ENCODE assay signal across 10 mouse cellular contexts in the genomic region with DNA sequence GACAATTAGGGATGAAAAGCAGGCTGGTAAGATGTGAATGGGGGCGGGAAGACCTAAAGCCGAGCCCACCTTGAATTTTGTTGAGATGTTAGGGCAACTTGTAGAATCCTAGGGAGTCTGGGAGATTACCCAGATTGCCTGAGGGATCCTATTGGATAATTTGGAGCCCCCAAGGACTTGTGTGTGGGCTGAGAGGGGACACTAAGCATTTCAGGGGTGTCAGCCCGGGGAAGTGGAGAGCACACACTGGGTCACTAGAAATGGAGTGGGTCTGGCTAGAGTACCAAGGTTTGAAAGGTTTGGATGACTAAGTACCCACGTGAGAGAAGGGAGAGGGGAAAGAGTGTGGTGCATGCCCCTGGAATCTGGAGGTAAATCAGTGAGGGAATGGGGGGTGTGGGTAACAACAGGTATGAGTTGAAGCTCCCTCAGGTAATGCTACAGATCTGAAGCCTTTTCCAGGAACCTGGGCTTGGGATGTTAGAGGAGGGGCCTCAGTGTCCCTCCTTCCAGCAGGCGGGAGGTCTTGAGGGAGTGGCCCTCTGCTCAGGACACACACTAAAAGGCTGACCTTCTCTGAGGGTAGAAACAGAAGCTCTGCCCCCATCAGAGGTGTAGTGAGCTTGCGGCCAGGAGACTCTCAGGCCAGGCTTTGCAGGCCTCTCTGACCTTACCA. TPM values are rescaled to one million over a fixed set of nuclear protein-coding genes. Genes with fewer than 3 reads are reported as not detected.
A peak's percentile ranks its signal among the peaks of the same experiment; 100 is the strongest.
DNase-seq lines count a peak whose midpoint lies in the region; ATAC-seq and TF ChIP-seq lines count a peak whose summit lies in the region.
"Had no signal": no experiment of that assay in that cellular context is flagged by ENCODE, and none has a peak within 500 bp of the region (broad histone marks: within the 10 kb centered on the region; RNA-seq: fewer than 3 reads in every experiment).

No protein-coding gene starts in this region.

- peaks cover 47% of the 10 kb centered on the region for H3K36me3 ChIP-seq in heart, embryonic 12.5 days
- H3K36me3 ChIP-seq in ES-E14 (ENCODE audit: control insufficient read depth, insufficient read depth, low read length, poor library complexity, severe bottlenecking): peaks cover 43% of the 10 kb centered on the region
- H3K36me3 ChIP-seq in hindbrain, embryonic 10.5 days: peaks cover 52% of the 10 kb centered on the region
- peaks cover 33% of the 10 kb centered on the region for H3K36me3 ChIP-seq in midbrain, embryonic 11.5 days (ENCODE audit: control insufficient read depth, insufficient read depth, low read length)

- intact Hi-C loops in heart, postnatal 36 days (cut with DNase I): no loop called here

- H3K27me3 ChIP-seq in heart, embryonic 12.5 days (replicated peaks): peaks cover 15% of the 10 kb centered on the region; the same call in 1 of the 2 replicates
- no peaks in the 10 kb centered on the region for H3K27me3 ChIP-seq in hindbrain, embryonic 10.5 days (ENCODE audit: insufficient read depth, poor library complexity, severe bottlenecking)
- H3K27me3 ChIP-seq in midbrain, embryonic 11.5 days (ENCODE audit: control insufficient read depth, insufficient read depth, low read length): no peaks in the 10 kb centered on the region
- H3K27me3 ChIP-seq: CH12.LX had no signal

- H3K4me2 ChIP-seq in heart, embryonic 12.5 days: peak overlapping the region; percentile 98
- H3K4me2 ChIP-seq in midbrain, embryonic 11.5 days: peak overlapping the region; percentile 87

- peak overlapping the region; percentile 95 for H3K4me3 ChIP-seq in heart, embryonic 12.5 days
- H3K4me3 ChIP-seq in ES-E14 (ENCODE audit: insufficient read depth in 1 of 2, low read depth in 1 of 2, low read length in 2 of 2, poor library complexity in 1 of 2, severe bottlenecking in 1 of 2): peak overlapping the region; percentile 73 to 88
- H3K4me3 ChIP-seq in hindbrain, embryonic 10.5 days: peak overlapping the region; percentile 94
- peak overlapping the region; percentile 86 for H3K4me3 ChIP-seq in midbrain, embryonic 11.5 days (ENCODE audit: low read depth, low read length)

- peak overlapping the region; percentile 92 for H3K9ac ChIP-seq in heart, embryonic 12.5 days
- peak overlapping the region; percentile 86 for H3K9ac ChIP-seq in ES-E14 (ENCODE audit: insufficient read depth, low read depth, low read length, poor library complexity, severe bottlenecking)
- H3K9ac ChIP-seq in midbrain, embryonic 11.5 days (ENCODE audit: low read length): peak overlapping the region; percentile 93

- no peak for DNase-seq in heart, postnatal 36 days
- DNase-seq in ES-E14 (ENCODE audit: low read depth, low spot score) (no peak), adipocyte (ENCODE audit: low spot score) (no peak)
- DNase-seq in hindbrain, embryonic 10.5 days (ENCODE audit: low spot score): no peak
- no peak for DNase-seq in midbrain, embryonic 11.5 days (ENCODE audit: low spot score, missing footprints)
- no peak for DNase-seq in ovary, adult 18-20 months (ENCODE audit: low spot score)
- DNase-seq in layer of hippocampus, postnatal 25 days (ENCODE audit: extremely low spot score in 1 of 2, low spot score in 1 of 2): no peak
- DNase-seq: kidney, adult 9 months had no signal

- peaks cover 24% of the 10 kb centered on the region for H3K4me1 ChIP-seq in heart, embryonic 12.5 days (replicated peaks)
- peaks cover 2 to 26% of the 10 kb centered on the region in 2 experiments; a peak in 3 of 4 replicates for H3K4me1 ChIP-seq in ES-E14 (ENCODE audit: control insufficient read depth in 2 of 2, insufficient read depth in 2 of 2, low read length in 2 of 2, poor library complexity in 1 of 2)
- peaks cover 38% of the 10 kb centered on the region for H3K4me1 ChIP-seq in hindbrain, embryonic 10.5 days (replicated peaks)
- H3K4me1 ChIP-seq in midbrain, embryonic 11.5 days (ENCODE audit: control insufficient read depth, insufficient read depth, low read length): peaks cover 10% of the 10 kb centered on the region

- in situ Hi-C loops in ES-E14 (cut with MboI; ENCODE audit: low sequenced_read_pairs in 2 of 2, unreplicated experiment in 2 of 2): no loop called here

- WGBS in heart, embryonic 12.5 days: 63% methylated on average over 6 of the region's 6 CpGs
- WGBS in hindbrain, embryonic 10.5 days: 41% methylated on average over 6 of the region's 6 CpGs
- 36% methylated on average over 6 of the region's 6 CpGs for WGBS in midbrain, embryonic 11.5 days

- ATAC-seq in heart, embryonic 12.5 days (ENCODE audit: insufficient number of reproducible peaks, low FRiP score): no peak
- ATAC-seq in midbrain, embryonic 11.5 days (ENCODE audit: low FRiP score): no peak

- no peaks in the 10 kb centered on the region for H3K9me3 ChIP-seq in heart, embryonic 12.5 days (replicated peaks)
- no peaks in the 10 kb centered on the region for H3K9me3 ChIP-seq in ES-E14 (ENCODE audit: control insufficient read depth, insufficient read depth, low read depth, low read length)
- no peaks in the 10 kb centered on the region for H3K9me3 ChIP-seq in hindbrain, embryonic 10.5 days
- H3K9me3 ChIP-seq in midbrain, embryonic 11.5 days (ENCODE audit: control insufficient read depth, low read length): no peaks in the 10 kb centered on the region

- H3K27ac ChIP-seq in heart, embryonic 12.5 days (ENCODE audit: poor library complexity, severe bottlenecking): no peak overlapping the region
- peak overlapping the region; percentile 93 for H3K27ac ChIP-seq in ES-E14 (ENCODE audit: insufficient read depth, low read depth, low read length, poor library complexity, severe bottlenecking)
- peak overlapping the region; percentile 98 for H3K27ac ChIP-seq in hindbrain, embryonic 10.5 days
- peak overlapping the region; percentile 88; the same call in 1 of the 2 replicates for H3K27ac ChIP-seq in midbrain, embryonic 11.5 days (ENCODE audit: low read depth, low read length)

TF ChIP-seq in ES-E14, 5 proteins besides CTCF, POLR2A, EP300 and RAD21:
- TF ChIP-seq ZNF384 (IDR thresholded peaks at IDR 0.05; ENCODE audit: low read depth, low read length) (no peak), CHD2 (IDR thresholded peaks at IDR 0.05; ENCODE audit: low read depth, low read length) (no peak), ZC3H11A (IDR thresholded peaks at IDR 0.05; ENCODE audit: borderline replicate concordance, low read depth, low read length) (no peak), MAFK (IDR thresholded peaks at IDR 0.05; ENCODE audit: insufficient read depth, low read depth, low read length) (no peak), HCFC1 (IDR thresholded peaks at IDR 0.05; ENCODE audit: borderline replicate concordance, insufficient read depth, low read length) (no peak)

RNA-seq across cellular contexts. Expression of a gene that starts 3.4 kb away (rescaled TPM):
- polyA plus RNA-seq in heart, embryonic 12.5 days (2016; fragmentation: Nextera tagmentation; extraction: Ambion mirVana): 3.4 and 3.7 TPM in 2 replicates
- total RNA-seq in heart, postnatal 36 days (2021): 1 to 10 TPM; 3.2 to 3.3 TPM
- 86.9 and 93.0 TPM in 2 replicates for total RNA-seq in ES-E14 (2012; rRNA removed)
- polyA plus RNA-seq in hindbrain, embryonic 10.5 days (2016; fragmentation: Nextera tagmentation; extraction: Ambion mirVana): 8.6 and 8.9 TPM in 2 replicates
- polyA plus RNA-seq in midbrain, embryonic 11.5 days (2014; fragmentation: Nextera tagmentation; extraction: Ambion mirVana): 8.3 and 9.3 TPM in 2 replicates
- total RNA-seq in layer of hippocampus, postnatal 25 days (2021): 10 to 100 TPM; 63.4 to 66.7 TPM

RNA-seq across cellular contexts. Expression of a gene that starts 15.7 kb away (rescaled TPM):
- 0.10 TPM in 1 of 2 replicates, not detected in the other for polyA plus RNA-seq in heart, embryonic 12.5 days (2016; fragmentation: Nextera tagmentation; extraction: Ambion mirVana)
- total RNA-seq in heart, postnatal 36 days (2021): not detected
- total RNA-seq in ES-E14 (2012; rRNA removed): 0.69 and 0.71 TPM in 2 replicates
- 0.26 and 0.37 TPM in 2 replicates for polyA plus RNA-seq in hindbrain, embryonic 10.5 days (2016; fragmentation: Nextera tagmentation; extraction: Ambion mirVana)
- 0.12 TPM in 1 of 2 replicates, not detected in the other for polyA plus RNA-seq in midbrain, embryonic 11.5 days (2014; fragmentation: Nextera tagmentation; extraction: Ambion mirVana)
- not detected for total RNA-seq in layer of hippocampus, postnatal 25 days (2021)
- total RNA-seq: CH12.LX had no signal

RNA-seq across cellular contexts. Expression of a gene that starts 21.9 kb away (rescaled TPM):
- polyA plus RNA-seq in heart, embryonic 12.5 days (2016; fragmentation: Nextera tagmentation; extraction: Ambion mirVana): 13.3 and 14.6 TPM in 2 replicates
- 10 to 100 TPM; 22.1 to 22.6 TPM for total RNA-seq in heart, postnatal 36 days (2021)
- total RNA-seq in ES-E14 (2012; rRNA removed): 14.0 and 30.7 TPM in 2 replicates
- 10.3 and 11.9 TPM in 2 replicates for polyA plus RNA-seq in hindbrain, embryonic 10.5 days (2016; fragmentation: Nextera tagmentation; extraction: Ambion mirVana)
- polyA plus RNA-seq in midbrain, embryonic 11.5 days (2014; fragmentation: Nextera tagmentation; extraction: Ambion mirVana): 6.1 and 6.3 TPM in 2 replicates
- total RNA-seq in layer of hippocampus, postnatal 25 days (2021): 10 to 100 TPM; 28.7 to 33.2 TPM

RNA-seq across cellular contexts. Expression of a gene that starts 28.8 kb away (rescaled TPM):
- 12.1 and 14.6 TPM in 2 replicates for polyA plus RNA-seq in heart, embryonic 12.5 days (2016; fragmentation: Nextera tagmentation; extraction: Ambion mirVana)
- 10 to 100 TPM; 22.2 to 24.0 TPM for total RNA-seq in heart, postnatal 36 days (2021)
- total RNA-seq in ES-E14 (2012; rRNA removed): 22.6 and 24.4 TPM in 2 replicates
- polyA plus RNA-seq in hindbrain, embryonic 10.5 days (2016; fragmentation: Nextera tagmentation; extraction: Ambion mirVana): 16.5 and 18.7 TPM in 2 replicates
- 19.0 and 22.1 TPM in 2 replicates for polyA plus RNA-seq in midbrain, embryonic 11.5 days (2014; fragmentation: Nextera tagmentation; extraction: Ambion mirVana)
- 10 to 100 TPM; 35.1 to 50.0 TPM for total RNA-seq in layer of hippocampus, postnatal 25 days (2021)

RNA-seq across cellular contexts. Expression of a gene that starts 35.2 kb away (rescaled TPM):
- 4.3 and 5.1 TPM in 2 replicates for polyA plus RNA-seq in heart, embryonic 12.5 days (2016; fragmentation: Nextera tagmentation; extraction: Ambion mirVana)
- total RNA-seq in heart, postnatal 36 days (2021): 1 to 10 TPM; 7.7 to 9.4 TPM
- total RNA-seq in ES-E14 (2012; rRNA removed): 2.3 and 3.0 TPM in 2 replicates
- 5.1 and 5.8 TPM in 2 replicates for polyA plus RNA-seq in hindbrain, embryonic 10.5 days (2016; fragmentation: Nextera tagmentation; extraction: Ambion mirVana)
- polyA plus RNA-seq in midbrain, embryonic 11.5 days (2014; fragmentation: Nextera tagmentation; extraction: Ambion mirVana): 4.0 and 4.6 TPM in 2 replicates
- 1 to 10 TPM; 2.4 TPM for total RNA-seq in layer of hippocampus, postnatal 25 days (2021)
- total RNA-seq: CH12.LX had no signal

Comparison
In these comparisons a context has a peak if more than half of its experiments do, and no peak if none do; other contexts are left out.
1. RNA of a gene that starts 3.4 kb away (total RNA-seq): 86.9 to 93.0 TPM in ES-E14 and 63.4 to 66.7 TPM in layer of hippocampus, postnatal 25 days; 3.2 to 3.3 TPM in heart, postnatal 36 days; every median in the first group is over 10 times any median in the second.
2. Peak in every context shown above with its lines, with median percentiles within 50 percentile points of each other: H3K4me3 ChIP-seq and H3K9ac ChIP-seq.